Mouse (Mus musculus) layer of hippocampus, adult 2 months (tissue): ENCODE data around the gene Vwa3a. TPM values are rescaled to one million over a fixed set of nuclear protein-coding genes. Genes with fewer than 3 reads are reported as not detected.

Source experiments
- DNase-seq, 2 experiments: peaks; one replicate each; pipeline ENCODE4 v3.0.0; 2022; ENCODE audit warnings: low spot score in 2 of 2
- H3K27ac ChIP-seq: fragments of 200-600 bp; 2 replicates; pipeline ENCODE4 v1.8.1; 2022
- H3K4me3 ChIP-seq: fragments of 200-600 bp; 2 replicates; pipeline ENCODE4 v1.8.1; 2022; ENCODE audit warnings: mild to moderate bottlenecking
- CTCF ChIP-seq: fragments of 200-600 bp; conservative IDR thresholded peaks from 2 replicates; pipeline ENCODE4 v1.8.1; 2022; ENCODE audit warnings: antibody characterized with exemption, mild to moderate bottlenecking, moderate library complexity
- total RNA-seq, 2 experiments: library from RNA; stranded (reverse); gene quantifications; 2 replicates each; pipeline ENCODE4 v1.2.3; 2021

Gene Vwa3a
- total RNA-seq, 2 experiments from 2014 or later: 16.1 to 20.3 TPM

DNA sequence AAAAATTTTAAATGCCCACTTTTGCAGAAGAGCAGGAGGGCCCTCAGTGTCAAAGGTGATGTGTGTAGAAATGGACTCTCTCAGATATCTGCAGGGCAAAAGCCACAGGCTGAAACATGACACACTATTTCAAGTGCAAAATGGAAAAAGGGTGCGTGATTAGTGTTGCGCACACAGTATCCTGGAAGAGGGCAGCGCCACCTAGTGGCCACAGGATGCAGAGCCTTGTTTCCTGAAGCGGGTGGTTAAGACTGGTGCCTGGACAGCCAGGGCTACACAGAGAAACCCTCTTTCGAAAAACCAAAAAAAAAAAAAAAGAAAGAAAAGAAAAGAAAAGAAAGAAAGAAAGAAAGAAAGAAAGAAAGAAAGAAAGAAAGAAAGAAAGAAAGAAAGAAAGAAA lies 15.6 kb downstream of the Vwa3a start:
- no peak overlapping the region for H3K4me3 ChIP-seq
- peak; percentile 66 to 88 for DNase-seq
- TF ChIP-seq CTCF: peak; percentile 82
- no peak overlapping the region for H3K27ac ChIP-seq

DNA sequence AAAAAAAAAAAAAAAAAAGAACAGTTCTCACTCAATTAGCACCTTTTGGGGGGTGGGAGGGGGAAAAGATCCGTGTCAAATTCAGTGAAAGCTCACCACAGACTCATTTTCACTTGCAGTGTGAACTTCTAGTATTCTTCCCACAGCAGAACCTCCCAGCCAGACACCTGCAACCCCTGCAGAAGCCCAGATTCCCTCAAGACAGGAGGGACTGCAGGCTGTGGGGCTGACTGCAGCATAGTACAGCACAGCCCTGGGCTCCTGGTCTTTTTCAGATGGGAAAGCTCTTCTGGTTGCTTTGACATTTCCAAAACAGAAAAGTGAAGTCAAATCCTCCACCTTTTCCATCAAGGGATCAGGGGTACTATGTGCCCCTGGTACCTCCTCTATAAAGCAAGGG lies 28.3 kb downstream of the Vwa3a start:
- TF ChIP-seq CTCF: no peak
- H3K27ac ChIP-seq: no peak overlapping the region
- no peak overlapping the region for H3K4me3 ChIP-seq
- DNase-seq: no peak

DNA sequence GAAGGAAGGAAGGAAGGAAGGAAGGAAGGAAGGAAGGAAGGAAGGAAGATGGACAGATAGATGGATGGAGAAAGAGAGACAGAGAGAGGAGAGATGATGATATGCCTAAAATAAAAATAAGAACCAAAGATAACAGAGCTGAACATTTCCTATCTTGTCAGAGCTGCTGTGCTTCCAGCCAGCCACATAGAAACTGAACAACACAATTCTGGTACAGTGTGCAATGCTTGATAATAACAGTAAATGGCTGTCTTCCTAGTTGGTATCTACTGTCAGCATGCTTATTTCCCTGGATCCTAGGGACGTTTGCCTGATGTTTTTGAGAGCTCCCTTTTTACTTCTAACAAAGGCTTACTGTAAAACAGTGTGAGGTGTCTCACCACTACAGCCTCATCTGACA lies 32.3 kb downstream of the Vwa3a start:
- Histone ChIP-seq H3K4me3 (no peak overlapping the region), H3K27ac (no peak overlapping the region)
- no peak for TF ChIP-seq CTCF
- no peak for DNase-seq

DNA sequence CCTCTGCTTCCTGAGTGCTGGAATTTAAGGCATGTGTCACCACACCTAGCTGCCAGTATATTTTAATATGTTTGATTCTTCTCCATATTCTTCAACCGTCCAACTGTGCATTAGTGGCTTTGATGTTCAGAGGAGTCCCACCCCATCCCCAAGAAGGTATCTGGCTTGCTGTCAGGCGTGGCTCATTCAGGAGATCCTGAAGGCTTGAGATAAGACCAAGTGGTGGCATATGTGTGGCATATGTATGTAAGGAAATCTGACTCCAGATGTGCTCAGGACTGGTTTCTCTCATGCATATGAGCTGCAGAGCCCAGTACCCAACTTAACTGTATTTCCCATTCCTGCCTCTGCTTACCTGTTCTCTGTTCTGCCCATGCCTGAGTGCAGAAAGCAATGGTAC lies 38.9 kb downstream of the Vwa3a start:
- Histone ChIP-seq H3K4me3 (no peak overlapping the region), H3K27ac (no peak overlapping the region)
- no peak for TF ChIP-seq CTCF
- DNase-seq: no peak

DNA sequence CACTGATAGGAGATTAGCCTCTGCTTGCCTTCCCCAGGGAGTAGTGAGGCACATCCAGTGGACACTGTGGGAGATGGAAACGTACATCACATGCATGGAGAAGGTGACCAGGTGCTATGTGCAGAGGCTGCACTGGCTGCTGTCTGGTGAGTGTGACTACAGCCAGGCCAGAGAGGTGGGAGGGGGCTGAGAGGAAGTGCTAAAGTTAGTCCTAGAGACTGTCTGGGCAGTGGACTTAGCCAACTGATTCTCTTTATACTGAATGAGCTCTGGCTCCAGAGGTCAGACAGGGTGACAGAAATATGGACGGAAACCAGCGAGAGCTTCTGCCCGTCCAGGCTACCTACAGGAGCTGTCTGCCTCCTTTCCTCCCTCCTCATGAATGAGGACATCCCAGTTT lies 56.4 kb downstream of the Vwa3a start:
- no peak for TF ChIP-seq CTCF
- H3K27ac ChIP-seq: no peak overlapping the region
- DNase-seq: no peak
- H3K4me3 ChIP-seq: no peak overlapping the region

DNA sequence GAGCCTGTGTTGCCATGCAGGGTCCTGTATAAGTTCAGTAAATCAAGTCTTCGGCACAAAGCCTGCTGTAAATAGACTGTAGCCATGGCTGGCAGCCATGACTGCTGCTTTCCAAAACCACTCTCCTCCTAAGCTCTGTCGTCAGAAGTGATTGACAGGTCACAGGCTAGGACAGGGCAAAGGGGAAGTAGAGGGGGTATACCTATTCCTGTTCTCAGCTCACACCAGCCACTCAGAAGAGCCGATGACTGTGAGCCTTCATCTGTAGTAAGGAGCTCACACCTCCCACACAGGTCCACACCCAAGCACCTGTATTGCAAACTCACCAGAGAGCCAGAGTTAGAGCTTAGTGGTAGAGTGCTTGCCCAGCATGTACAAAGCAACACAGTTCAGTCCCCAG lies 57.3 kb downstream of the Vwa3a start:
- TF ChIP-seq CTCF: no peak
- Histone ChIP-seq H3K27ac (no peak overlapping the region), H3K4me3 (no peak overlapping the region)
- no peak for DNase-seq

DNA sequence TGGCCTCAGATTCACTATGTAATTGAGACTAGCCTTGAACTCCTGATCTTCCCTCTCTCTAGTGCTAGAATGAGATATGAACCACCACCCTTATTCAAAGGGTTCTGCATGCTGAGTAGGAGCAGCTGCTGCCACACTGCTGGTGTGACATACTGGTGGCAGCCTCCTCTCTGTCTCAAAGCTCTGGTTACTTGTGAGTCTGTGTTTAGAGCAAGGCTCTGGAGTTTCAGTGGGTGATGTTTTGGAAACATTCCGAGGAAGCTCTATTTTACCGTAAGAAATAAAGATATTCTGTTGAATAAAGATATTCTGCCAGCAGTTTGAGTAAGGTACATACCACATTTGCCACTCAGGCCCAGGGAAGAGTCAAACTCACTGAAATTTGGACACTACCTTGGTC lies 64.2 kb downstream of the Vwa3a start:
- H3K27ac ChIP-seq: no peak overlapping the region
- no peak for TF ChIP-seq CTCF
- DNase-seq: no peak

DNA sequence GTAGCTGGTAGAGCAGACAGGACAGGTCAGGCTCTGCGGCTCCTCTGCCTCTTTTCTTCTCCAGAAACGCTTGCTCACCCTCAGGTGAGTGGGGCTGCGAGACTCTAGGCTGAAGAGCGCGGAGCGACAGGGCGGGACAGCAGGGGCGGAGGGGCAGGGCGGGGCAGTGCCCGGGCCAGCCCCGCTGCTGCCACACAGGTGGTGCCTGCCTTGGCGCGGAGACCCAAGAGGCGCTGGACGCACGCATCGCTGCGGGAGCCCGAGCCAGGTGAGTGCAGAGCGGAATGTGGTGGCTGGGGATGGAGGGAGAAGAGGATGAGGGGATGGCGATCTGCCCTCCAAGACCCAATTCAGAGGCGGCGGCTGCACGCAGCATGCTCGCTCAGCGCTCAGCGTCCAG lies 70.6 kb downstream of the Vwa3a start:
- no peak for DNase-seq
- H3K27ac ChIP-seq: no peak overlapping the region
- TF ChIP-seq CTCF: no peak
- H3K4me3 ChIP-seq: no peak overlapping the region; the same call in 1 of the 2 replicates

More for the DNA sequence above, 64.2 kb downstream of the Vwa3a start:
- H3K4me3 ChIP-seq: no peak overlapping the region

DNA sequence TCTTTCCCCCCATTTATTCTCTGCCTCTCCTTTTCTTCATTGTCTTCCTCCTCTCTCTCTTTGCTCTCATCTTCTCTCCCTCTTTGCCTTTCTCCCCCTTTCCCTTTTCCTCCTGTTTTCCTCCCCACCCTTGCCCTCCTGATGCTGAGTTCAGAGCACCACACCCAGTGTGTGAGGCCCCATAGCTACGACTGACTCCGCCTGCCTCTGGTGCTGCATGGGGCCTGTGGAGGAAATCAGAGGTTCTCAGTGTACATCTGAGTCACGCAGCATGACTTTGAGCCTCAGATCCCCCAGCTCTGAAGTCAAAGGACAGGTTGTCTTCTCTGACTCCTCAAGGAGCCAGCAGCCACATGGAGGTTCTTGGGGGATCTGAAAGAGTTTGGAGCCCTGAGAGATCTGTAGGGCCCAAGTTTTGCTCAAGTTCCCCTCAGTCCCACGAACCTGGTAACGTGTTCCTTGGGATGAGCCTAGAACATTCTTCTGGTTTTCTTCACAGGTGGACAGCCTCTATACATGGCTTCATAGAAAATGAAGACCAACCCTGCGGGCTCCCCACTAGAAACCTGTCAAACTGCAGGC lies 72.8 kb downstream of the Vwa3a start, which contains the start of gene Gm5737:
Gene Gm5737 (plus strand): TSS at position 532 of the 582 bp plus-strand sequence.
- no peak within 1 kb of the TSS for H3K27ac ChIP-seq
- no peak within 1 kb of the TSS for H3K4me3 ChIP-seq
- DNase-seq: no peak
- TF ChIP-seq CTCF: no peak

DNA sequence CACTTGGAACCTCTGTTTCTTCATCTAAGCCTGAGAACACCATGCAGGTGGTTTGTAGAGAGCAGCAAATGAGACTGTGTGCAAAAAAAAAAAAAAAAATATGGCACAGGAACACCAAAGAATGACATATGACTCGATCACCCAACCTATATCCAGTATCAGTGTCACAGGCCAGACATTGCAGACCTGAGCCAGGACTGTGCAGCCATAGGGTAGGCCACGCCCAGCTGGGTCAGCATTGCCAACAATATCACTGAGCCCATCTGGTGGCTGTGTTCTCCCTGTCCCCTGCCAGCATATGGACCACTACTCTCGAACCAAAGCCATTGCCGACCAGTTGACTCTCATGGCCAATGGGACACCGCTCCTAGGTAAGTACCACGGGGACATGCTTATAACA lies 78.4 kb downstream of the Vwa3a start:
- no peak overlapping the region for H3K27ac ChIP-seq
- H3K4me3 ChIP-seq: no peak overlapping the region
- TF ChIP-seq CTCF: no peak
- DNase-seq: no peak

DNA sequence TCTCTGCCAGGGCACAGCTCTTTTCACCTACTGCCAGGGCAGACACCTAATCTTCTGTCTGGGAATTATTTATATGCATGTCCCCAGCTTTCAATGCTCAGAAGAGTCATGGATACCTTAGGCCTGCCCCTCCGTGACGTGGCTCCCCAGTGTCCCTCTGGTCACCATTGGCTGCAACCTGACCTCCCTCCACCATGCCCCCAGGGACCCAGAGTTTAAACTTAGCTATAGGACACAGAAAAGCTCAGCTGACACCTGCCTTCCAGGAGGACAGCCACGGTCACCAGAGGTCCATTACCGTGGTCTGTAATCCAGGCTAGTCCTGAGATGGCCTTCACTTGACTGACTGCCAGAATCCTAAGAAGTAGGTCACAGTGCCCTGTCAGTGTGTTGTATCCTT lies 80.3 kb downstream of the Vwa3a start:
- no peak for TF ChIP-seq CTCF
- no peak overlapping the region for H3K4me3 ChIP-seq
- no peak overlapping the region for H3K27ac ChIP-seq
- no peak for DNase-seq

DNA sequence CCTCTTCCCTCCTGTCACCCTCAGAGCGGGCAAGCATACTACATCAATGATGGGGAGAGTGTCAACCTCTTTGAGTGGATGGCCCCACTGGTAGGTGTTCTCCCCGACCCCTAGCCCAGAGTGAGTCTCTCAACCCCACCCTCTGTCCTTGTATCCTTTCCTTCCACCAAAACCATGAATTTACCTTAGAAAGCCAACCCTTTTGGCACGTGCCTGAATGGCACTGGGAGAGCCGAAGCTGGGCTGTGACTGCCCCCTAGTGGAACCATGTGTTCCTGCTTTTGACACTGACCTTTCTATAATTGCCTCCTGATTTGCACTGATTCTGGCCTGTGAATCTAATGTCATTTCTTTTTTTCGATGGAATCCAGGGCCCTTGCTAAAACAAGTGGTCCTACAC lies 84.1 kb downstream of the Vwa3a start:
- DNase-seq: peak in 1 of 2 experiments; percentile 73
- Histone ChIP-seq H3K4me3 (no peak overlapping the region), H3K27ac (no peak overlapping the region)
- peak; percentile 94 for TF ChIP-seq CTCF

DNA sequence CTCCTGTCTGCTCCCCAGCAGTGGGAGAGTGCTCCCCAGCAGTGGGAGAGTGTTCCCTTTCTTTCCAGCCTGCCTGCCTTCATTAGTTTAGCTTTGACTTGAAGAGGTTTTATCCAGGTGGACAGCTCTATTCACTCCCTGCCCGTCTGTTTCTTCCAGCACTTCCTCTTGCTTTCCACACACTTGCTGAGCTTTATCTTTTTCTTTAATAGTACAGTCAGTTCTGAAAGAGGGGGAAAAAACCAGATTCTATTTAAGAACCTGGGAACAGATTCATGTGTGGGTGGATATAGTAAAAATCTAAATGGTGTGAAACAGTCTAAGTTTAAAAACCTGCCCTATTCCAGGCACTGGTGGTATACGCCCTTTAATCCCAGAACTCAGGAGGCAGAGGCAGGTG lies 86.0 kb downstream of the Vwa3a start:
- DNase-seq: peak in 1 of 2 experiments; percentile 32
- no peak overlapping the region for H3K4me3 ChIP-seq
- no peak for TF ChIP-seq CTCF
- no peak overlapping the region; the same call in 1 of the 2 replicates for H3K27ac ChIP-seq

DNA sequence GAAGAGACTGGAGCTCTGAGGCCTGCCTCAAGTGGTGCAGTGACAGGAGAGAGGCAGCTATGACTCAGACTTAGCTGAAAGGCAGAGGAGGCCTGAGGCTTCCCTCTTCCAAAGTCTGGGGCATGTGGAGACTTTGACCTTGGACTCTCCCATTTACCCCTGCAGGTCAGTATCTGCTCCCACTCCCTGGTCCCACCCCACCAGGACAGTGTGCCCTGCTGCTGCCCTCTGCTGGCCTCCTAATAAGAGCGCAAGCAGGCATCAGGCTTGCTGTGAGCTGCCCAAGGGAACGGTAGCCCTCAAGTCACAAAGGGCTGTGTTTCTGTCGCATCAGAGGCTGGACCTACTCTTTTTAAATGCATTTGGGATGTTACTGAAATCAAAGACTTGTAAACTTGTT lies 87.3 kb downstream of the Vwa3a start:
- Histone ChIP-seq H3K4me3 (no peak overlapping the region), H3K27ac (no peak overlapping the region)
- peak; percentile 78 for TF ChIP-seq CTCF
- no peak for DNase-seq
